Mouse (Mus musculus) brain, embryonic 14.5 days (tissue): Measurements from ENCODE around the gene Dync1h1. TPM values are rescaled to one million over a fixed set of nuclear protein-coding genes. Genes with fewer than 3 reads are reported as not detected.
A peak's percentile ranks its signal among the peaks of the same experiment; 100 is the strongest.
"Not testable (repeated sequence)": the region's sequence is repeated elsewhere in the genome, so short reads cannot be mapped to it uniquely, and the experiment has no call there.

ENCODE experiments used
- DNase-seq: peaks from one replicate; pipeline ENCODE4 v3.0.0-alpha.2; 2011; ENCODE audit warnings: low read depth
- CTCF ChIP-seq: fragments of 200-500 bp; IDR thresholded peaks from 2 replicates; pipeline ENCODE4 v1.5.1; 2012; ENCODE audit warnings: inconsistent platforms, mild to moderate bottlenecking, moderate library complexity, borderline replicate concordance; ENCODE audit not compliant: insufficient read depth, insufficient read length; ENCODE audit errors: extremely low read depth
- POLR2A ChIP-seq: fragments of 200-500 bp; IDR thresholded peaks from 2 replicates; pipeline ENCODE4 v1.6.1; 2012; ENCODE audit warnings: mild to moderate bottlenecking, inconsistent platforms, borderline replicate concordance; ENCODE audit not compliant: poor library complexity, insufficient read depth, insufficient read length, severe bottlenecking; ENCODE audit errors: extremely low read depth
- polyA plus RNA-seq: library from polyadenylated mRNA; depleted of rRNA; stranded (reverse); fragments of >200 nt; gene quantifications from 2 replicates; pipeline ENCODE4 v1.2.3, GENCODE M21; 2012

Gene Dync1h1
- polyA plus RNA-seq, 1 experiment: 496 TPM

- TF ChIP-seq POLR2A: no peak
- TF ChIP-seq CTCF: no peak
- DNase-seq: no peak
Observed at GRCm38 (mm10) chr12:110698523-110699170, 97.4 kb downstream of the Dync1h1 start.

DNA sequence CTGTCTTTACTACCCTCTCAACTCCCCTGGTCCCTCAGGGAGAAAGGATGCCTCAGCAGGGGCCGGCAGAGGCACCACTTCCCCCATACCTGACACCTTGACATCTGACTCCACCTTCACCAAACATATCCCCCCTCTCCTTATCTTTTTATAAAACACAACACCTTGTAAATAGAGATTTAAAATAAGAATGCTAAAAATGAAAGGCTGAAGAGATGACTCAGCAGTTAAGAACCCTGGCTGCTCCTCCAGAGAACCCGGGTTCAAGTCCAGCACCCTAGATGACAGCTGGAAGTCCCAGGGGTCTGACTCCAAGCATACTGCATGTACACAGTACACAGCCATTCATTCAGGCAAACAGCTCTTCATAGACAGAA is 97.9 kb downstream of the Dync1h1 start:
- TF ChIP-seq CTCF (no peak), POLR2A (no peak)
- no peak for DNase-seq

DNA sequence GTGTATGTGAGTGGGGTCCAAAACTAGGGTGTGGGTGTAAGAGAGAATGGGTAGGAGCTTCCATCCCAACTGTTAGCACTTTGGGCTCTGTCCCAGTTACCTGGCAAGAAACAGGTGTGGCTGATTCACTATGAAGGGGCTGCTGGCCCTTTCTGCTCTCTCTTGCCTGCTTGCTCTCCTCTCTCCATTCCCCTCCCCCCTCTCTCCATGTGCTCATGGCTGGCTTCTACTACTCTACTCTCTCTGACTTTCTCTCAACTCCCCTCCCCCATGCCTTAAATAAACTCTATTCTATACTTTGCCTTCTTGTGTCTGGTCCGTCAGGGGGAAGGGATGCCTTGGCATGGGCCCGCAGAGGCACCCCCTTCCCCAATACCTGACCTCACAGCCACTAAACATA is 99.5 kb downstream of the Dync1h1 start:
- DNase-seq: no peak
- TF ChIP-seq POLR2A: no peak
- TF ChIP-seq CTCF: no peak

DNA sequence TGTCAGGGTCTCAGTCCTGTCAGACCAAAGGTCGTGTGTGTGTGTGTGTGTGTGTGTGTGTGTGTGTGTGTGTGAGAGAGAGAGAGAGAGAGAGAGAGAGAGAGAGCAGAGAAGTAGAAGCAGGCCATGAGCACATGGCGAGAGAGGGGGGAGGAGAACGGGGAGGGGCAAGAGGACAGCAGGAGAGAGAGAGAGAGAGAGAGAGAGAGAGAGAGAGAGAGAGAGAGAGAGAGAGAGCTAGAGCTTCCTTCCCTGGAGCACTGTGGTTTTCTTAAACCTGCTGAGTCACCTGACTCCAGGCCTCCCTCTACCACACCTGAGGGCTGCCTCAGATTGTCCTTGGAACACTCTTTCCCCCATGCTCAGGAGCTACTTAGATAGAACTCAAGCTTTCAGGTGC is 100.1 kb downstream of the Dync1h1 start:
- DNase-seq: not testable (repeated sequence)

DNA sequence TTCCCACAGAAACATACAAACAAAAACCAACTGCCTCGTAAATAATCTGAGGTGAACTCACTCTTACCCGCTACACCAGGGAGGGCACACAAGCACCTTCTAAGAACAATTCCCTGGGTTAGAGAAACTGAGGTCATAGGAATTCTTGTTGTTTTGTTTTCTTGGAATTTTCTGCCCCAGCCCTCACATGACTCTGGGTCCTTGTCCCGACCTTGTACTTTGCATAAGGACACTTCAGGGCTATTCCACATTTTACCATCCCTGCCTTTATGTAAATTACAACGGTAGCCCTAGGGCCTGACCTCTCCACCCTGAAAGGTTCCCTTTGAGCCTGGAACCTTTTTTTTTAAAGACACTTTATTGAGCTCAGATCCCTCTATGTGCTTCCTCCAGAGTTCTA is 101.3 kb downstream of the Dync1h1 start, which contains the start of gene Hsp90aa1:
Gene Hsp90aa1 (minus strand): TSS at position 173 of the 400 bp plus-strand sequence.
- TF ChIP-seq POLR2A (no peak), CTCF (no peak)
- no peak for DNase-seq

- DNase-seq: peak; percentile 90
- peak; percentile 99 for TF ChIP-seq CTCF
- TF ChIP-seq POLR2A: no peak
Observed at GRCm38 (mm10) chr12:110703008-110703471, 101.8 kb downstream of the Dync1h1 start.

- no peak for DNase-seq
- TF ChIP-seq POLR2A: no peak
- no peak for TF ChIP-seq CTCF
Observed at GRCm38 (mm10) chr12:110703682-110704081, 102.4 kb downstream of the Dync1h1 start.

DNA sequence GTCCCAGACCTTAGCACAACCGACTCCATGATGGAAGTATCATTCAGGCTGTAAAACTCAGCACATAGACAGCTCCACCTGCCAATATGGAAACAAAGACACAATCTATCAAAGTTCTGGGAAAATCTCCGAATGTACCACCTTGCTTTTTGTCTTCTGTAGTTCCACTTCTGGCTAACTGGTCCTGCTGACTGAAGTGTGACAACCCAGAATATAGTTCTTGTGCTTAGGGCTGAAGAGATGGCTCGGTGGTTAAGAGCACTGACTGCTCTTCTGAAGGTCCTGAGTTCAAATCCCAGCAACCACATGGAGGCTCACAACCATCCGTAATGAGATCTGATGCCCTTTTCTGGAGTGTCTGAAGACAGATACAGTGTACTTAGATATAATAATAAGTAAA is 104.2 kb downstream of the Dync1h1 start:
- DNase-seq: not testable (repeated sequence)

- peak; percentile 82 for DNase-seq
- TF ChIP-seq CTCF (peak; percentile 14; the same call in 1 of the 2 replicates), POLR2A (no peak)
Observed at GRCm38 (mm10) chr12:110706337-110707231, 105.3 kb downstream of the Dync1h1 start.

- TF ChIP-seq POLR2A (no peak), CTCF (no peak)
- DNase-seq: no peak
Observed at GRCm38 (mm10) chr12:110707451-110707850, 106.2 kb downstream of the Dync1h1 start.

DNA sequence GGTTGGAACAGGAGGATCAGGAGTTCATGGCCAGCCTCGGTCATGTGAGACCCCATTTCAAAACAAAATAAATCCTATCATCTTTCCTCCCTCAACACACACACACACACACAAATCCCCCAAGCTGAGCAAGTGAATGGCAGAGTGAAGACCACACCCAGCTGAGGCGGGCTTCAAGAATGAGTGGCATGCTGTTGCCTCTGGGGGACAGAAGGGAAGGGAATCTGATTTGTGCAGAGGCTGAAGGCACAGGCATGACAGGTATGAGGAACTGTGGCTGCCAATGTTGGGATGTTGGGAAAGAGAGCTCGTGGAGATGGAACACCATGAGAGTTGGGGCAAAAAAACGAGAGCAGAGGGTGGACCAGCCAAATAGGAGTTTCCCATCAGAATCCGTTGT is 110.0 kb downstream of the Dync1h1 start:
- no peak for TF ChIP-seq POLR2A
- no peak for TF ChIP-seq CTCF
- no peak for DNase-seq

- DNase-seq: no peak
- TF ChIP-seq POLR2A (no peak), CTCF (peak; percentile 27; the same call in 1 of the 2 replicates)
Observed at GRCm38 (mm10) chr12:110713784-110714183, 112.5 kb downstream of the Dync1h1 start.
